Mouse (Mus musculus): ENCODE measurements at regions not wholly inside any gene's neighbourhood (a gene's known extent, or its start where the extent isn't known, plus 50 kb on each side); places are given as distances from the start of the nearest gene placed in this dataset.

DNA sequence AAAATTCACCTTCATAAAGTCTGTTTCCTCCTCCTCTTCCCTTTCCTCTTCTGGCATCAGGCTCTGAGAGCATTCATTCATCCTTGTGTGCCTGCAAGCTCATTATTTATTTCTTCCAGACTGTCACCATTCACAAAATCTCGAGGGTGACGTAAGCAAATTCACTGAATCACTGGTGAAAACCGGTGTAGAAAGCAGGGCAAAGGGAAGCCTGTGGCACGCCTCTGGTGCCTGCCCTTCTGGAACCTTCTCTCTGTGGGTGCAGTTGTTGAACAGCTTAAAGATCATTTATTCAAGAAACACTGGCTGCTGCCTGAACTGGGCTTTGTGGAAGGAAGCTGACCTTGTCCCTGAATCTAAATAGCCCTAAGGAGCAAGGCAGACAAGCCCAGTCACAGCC lies 177.0 kb downstream of the Slc38a4 start:
- peak; percentile 66 for DNase-seq

DNA sequence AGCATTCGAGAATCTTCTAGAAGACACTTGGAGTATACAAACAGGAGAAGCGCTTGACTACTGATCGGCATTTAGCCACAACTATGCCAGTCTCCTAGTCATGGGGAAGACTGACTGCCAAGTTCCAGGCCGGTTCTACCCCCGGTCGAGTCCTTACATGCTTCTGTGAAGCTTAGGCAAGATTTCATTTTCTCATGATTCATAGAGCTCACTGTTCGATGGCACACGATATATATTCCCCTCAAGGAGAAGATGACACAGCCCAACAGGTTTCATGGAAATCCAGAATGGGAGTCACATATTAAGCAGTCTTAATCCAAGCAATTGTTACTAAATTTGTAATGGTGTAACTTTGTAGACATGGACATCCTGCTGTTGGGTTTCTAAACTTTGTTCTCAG lies 177.8 kb downstream of the Slc38a4 start:
- no peak for DNase-seq

DNA sequence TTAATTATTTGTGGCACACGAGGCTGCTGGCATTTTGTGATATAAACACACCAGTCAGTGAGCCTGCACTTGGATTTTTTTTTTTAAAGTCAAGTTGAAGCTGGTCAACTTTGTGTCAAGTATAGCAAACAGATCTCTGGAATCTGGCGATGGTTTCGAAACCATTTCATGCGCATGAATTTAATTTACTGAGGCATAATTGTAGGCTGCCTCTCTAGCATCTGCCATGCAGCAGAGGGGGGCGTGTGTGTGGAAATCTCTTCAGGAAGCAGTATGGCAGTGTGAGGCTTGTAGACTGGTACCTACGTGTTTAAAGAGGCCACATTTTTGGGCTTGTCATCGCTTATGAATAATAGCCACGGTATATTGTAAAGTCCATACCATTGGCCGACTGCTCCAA lies 177.7 kb upstream of the Slc38a2 start:
- DNase-seq: no peak

DNA sequence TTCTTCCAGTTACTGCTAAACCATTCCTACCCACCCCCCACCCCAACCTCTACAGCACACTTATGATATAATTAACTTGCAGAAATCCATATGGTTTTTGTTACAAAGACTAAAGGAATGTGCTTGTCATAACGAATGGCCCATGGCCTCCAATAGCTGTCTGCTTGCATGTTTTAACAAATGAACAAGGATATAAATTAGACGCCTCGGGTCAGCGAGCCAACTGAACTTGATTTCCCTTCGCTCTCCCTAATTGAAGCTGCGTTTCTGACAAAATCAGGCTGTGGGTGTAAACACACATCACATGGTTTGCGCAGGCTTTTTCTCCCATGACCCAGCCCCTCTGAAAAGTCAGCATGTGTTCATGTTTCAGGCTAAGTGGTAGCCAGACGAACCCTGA lies 174.6 kb upstream of the Slc38a2 start:
- DNase-seq: no peak

DNA sequence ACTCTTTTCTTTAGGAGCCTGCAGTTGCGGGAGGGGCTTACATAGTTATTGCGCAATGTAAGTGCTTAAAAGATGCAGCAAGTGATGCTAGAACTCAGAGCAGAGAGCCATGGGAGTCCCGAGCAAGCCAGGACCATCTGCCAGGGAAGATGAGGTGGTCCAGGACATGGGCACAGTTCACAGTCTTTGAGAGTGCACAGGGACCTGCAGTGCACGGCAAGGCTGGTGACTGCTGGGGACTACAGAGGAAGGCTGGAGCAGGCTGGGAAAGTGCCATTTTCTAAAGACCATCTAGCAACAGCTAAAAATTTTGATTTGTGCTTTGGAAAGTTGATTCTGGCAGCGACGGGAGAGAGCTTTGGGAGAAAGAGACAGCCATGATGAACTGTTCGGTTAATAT lies 174.0 kb upstream of the Slc38a2 start:
- DNase-seq: no peak

DNA sequence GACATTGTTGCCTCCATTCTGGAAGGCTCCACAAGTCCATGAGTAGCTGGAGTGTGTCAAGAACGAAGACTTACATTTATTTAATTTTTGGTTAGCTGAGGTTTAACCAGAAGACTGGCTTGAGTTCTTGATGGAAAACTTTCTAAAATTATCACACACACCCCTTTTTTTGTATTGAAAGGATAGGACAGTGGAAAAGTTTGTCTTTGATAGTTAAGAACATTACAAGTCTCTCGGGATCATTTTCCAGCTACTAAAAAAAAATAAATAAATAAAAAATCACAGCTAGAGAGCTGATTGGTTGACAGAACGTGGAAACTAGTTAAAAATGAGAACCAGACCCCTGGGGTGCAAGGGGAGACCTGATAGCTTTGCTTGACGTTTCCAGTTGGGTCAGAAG lies 173.6 kb upstream of the Slc38a2 start:
- no peak for DNase-seq

GRCm38 (mm10) chr15:96867701-96868100 lies 168.2 kb upstream of the Slc38a2 start:
- DNase-seq: no peak

DNA sequence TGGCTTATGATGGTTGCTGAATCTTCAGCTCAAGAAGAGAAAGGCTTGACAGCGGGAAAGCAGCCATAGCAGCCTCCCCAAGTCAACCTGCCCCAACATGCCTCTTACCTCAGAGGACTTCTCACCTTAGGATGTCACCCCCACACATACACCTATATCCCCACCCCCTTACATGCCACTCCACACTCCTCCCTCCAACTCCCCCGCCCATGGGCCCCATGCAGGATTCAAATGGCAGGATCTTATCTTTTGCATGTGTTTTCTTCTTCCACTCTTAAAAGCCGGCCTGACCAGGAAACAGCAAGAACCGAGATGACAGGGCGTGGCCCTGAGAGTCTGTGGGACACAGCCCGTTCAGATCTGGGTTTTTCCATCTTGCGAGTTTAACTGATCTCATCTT lies 166.4 kb upstream of the Slc38a2 start:
- DNase-seq: no peak

GRCm38 (mm10) chr15:96857709-96858108 lies 158.2 kb upstream of the Slc38a2 start:
- DNase-seq: no peak

GRCm38 (mm10) chr15:96851970-96852768 lies 152.6 kb upstream of the Slc38a2 start:
- no peak for DNase-seq

- peak; percentile 43 for DNase-seq
Measured at GRCm38 (mm10) chr15:96848150-96848549, 148.6 kb upstream of the Slc38a2 start.

GRCm38 (mm10) chr15:96845221-96845620 lies 145.7 kb upstream of the Slc38a2 start:
- DNase-seq: no peak

GRCm38 (mm10) chr15:96844290-96844689 lies 144.8 kb upstream of the Slc38a2 start:
- DNase-seq: no peak

DNA sequence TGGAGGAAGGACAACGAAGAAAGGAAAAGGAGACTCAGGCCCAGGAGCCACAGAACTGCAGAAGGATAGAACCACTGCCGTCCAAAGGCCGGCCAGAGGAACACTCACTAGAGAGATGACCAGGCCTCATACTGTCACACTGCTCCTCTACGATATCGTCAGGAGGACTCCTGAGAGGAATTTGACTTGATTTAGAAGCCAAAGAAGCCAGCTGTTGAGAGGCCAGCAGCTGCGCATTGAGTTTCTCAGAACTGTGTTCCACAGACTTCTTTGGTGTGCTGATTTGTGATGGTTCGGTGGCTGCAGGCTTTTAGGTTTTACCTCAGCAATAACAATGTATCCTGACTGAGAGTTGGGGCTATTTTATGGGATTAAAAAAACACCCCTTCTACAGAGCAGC lies 144.1 kb upstream of the Slc38a2 start:
- DNase-seq: no peak

GRCm38 (mm10) chr15:96842881-96843280 lies 143.4 kb upstream of the Slc38a2 start:
- no peak for DNase-seq

- no peak for DNase-seq
Measured at GRCm38 (mm10) chr15:96836670-96837069, 137.1 kb upstream of the Slc38a2 start.

- DNase-seq: no peak
Measured at GRCm38 (mm10) chr15:96834862-96835261, 135.3 kb upstream of the Slc38a2 start.

GRCm38 (mm10) chr15:96834162-96834843 lies 134.8 kb upstream of the Slc38a2 start:
- DNase-seq: no peak

DNA sequence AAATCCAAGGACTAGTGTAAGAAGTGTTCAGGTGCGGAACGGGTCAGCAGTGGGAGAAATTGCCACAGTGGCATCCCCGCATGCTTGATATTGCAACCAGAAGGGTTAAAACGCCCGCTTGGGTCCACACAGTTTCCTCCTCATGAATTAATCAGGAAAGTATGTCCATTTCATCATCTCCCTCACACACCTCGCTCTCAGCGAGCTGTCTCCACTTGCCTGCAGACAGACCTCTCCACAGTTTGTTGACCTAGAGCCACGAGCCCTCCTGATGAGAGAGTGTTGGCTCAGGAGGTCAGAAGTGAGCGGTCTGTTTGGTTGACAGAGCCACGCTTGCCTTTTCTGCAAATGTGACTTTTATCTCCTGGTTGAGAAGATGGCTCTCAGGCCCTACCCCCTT lies 132.9 kb upstream of the Slc38a2 start:
- no peak for DNase-seq

DNA sequence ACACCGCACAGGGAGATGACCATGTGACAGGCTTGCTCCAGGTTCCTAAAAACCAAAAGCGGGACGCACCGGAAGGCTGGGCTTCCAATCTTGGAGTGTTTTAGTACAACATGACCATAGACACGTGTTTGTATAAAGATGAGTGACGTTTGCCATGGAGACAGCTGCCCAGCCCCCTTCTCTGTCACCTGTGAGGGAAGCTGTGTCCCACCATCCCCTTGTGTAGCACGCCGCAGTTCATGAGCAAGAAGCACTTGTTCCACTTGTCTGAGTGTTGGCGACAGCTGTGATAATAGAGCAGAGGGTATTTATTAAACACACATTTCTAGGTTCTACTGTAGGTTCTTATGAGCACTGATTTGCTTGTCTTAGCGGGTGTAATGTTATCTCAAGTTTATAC lies 131.7 kb upstream of the Slc38a2 start:
- no peak for DNase-seq

GRCm38 (mm10) chr15:96830578-96830977 lies 131.0 kb upstream of the Slc38a2 start:
- DNase-seq: peak; percentile 41

DNA sequence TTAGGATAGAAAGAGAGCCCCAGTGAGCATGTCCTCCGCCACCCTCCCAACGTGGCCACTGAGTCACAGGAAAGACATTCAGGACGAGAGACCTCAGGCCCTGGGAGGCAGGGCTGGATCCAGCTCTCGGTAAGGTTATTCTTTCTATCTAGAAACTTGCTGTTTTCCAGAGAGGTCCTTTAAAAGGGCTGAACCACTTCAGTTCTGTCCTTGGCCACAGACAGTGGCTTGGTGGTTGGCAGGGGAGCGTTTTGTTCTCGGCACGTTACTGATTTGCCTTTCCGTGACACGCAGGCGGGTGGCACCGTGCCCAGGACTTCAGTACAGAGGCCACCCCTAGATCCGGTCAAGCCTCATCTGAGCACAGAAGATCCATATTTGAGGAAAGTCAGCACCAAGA lies 130.4 kb upstream of the Slc38a2 start:
- peak; percentile 85 for DNase-seq

DNA sequence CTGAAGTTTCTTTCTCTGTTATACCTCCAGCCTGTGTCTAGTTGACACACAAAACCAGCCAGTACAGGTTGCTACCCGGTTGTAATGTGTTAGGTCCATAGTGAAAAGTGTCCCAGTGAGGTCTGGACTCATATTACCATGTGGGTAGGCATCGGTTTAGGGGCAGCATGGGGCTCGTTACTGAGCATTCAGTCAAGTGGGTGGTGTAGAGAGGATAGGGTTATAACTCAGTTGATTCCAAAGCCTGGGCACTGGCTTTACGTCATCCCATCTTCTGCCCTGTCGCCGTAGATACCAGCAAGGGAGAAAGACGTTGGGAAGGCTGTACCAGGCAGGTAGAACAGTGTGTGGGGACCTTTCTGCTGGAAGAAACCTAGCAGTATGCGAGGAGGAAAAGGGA lies 129.2 kb upstream of the Slc38a2 start:
- no peak for DNase-seq

GRCm38 (mm10) chr15:96827931-96828330 lies 128.4 kb upstream of the Slc38a2 start:
- DNase-seq: no peak

All from adrenal gland, postnatal 14 days (tissue).